Mouse (Mus musculus): ENCODE results near the gene Gm2956. TPM values are rescaled to one million over a fixed set of nuclear protein-coding genes. Genes with fewer than 3 reads are reported as not detected.
A peak's percentile ranks its signal among the peaks of the same experiment; 100 is the strongest.
"Not testable (repeated sequence)": the region's sequence is repeated elsewhere in the genome, so short reads cannot be mapped to it uniquely, and the experiment has no call there.

The Gm2956 gene
- polyA plus RNA-seq (2012; rRNA removed), result 0.18 and 0.38 TPM in 2 replicates

DNA sequence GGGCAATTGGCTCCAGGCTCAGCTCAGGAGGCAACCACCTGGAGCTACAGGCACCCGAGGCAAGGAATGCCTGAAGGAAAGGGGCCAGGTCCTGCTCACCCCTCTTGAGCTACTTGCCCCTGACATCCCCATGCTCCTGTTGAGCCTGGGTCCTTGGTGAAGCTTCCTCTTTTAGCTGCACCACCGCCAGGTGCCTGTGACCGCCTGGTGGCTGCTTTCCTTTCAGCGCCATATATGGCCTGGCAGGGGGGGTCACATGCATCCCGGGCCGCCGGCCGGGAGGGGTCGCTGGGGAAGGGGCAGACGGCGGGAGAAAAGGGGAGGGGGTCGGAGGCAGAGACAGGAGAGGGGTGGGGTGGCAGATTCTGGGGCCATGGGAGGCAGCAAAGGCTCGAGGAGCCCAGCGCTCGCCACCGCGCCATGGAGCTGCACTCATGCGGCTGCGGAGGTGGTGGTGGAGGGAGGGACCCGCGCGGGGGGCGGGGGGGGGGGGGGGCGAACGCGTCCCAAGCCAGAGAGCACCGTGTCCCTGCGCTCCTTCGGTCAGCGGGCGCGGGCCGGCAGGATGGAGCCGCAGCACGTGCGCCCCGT lies at the start of gene Gm2956:
Gene Gm2956 (plus strand): TSS at position 541 of the 591 bp plus-strand sequence.
- not testable (repeated sequence) for DNase-seq (ENCODE audit: low read depth)

DNA sequence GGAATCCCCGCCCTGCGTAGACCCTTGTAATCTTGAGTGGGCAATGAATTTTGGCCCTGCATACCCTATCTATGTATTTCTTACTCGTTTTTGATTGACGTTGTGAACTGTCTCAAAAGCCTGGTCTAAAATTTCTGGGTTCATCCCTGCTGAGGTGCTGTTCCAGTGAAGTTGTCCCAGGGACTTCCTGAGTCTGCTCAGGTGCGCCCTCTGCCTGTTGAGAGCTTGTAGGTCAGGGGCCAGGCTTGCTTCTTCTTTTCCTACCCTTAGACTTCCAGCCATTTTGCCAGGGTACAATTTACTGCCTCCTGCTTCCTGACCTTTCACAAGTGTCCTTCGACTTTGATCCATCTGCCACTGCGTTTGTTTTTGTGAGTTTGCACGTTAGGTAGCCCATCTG lies 979 bp downstream of the Gm2956 start:
- not testable (repeated sequence) for DNase-seq (ENCODE audit: low read depth)

DNA sequence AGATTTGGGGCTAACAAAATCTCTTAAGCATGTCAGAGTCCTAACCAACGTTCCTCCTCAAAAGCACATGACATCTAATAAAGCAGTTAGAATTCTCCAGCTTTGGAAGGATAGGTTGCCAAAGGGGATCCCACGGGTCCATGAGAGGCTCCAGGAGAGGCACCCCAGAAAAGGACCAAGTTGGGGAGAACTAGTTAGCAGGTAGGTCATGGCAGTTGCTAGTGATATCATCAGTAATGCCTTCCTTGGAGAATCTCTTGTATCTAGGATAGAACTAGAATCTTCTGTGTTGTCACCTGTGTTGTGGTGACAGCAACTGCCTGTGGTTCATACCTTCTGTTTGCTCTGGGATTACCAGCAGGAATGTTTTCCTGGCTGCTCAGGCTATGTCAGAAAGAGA lies 62.4 kb downstream of the Gm2956 start, which contains the start of gene Gm10413:
Gene Gm10413 (plus strand): TSS at position 301 of the 400 bp plus-strand sequence.
- not testable (repeated sequence) for DNase-seq (ENCODE audit: low read depth)

More for the DNA sequence above, 979 bp downstream of the Gm2956 start:
- TF ChIP-seq CTCF (IDR thresholded peaks at IDR 0.05; ENCODE audit: borderline replicate concordance, extremely low read depth, insufficient read depth, insufficient read length), result peak; percentile 49; the same call in 1 of the 2 replicates

Other genes starting within 250 kb of the Gm2956 start
- gene Gm10340, start 198.6 kb upstream of the Gm2956 start, polyA plus RNA-seq (2012; rRNA removed), result 0.20 TPM in 1 of 2 replicates, not detected in the other
- gene Gm5795, start 144.4 kb upstream of the Gm2956 start, polyA plus RNA-seq (2012; rRNA removed), result 0.44 and 0.45 TPM in 2 replicates
- gene D830030K20Rik, start 124.1 kb upstream of the Gm2956 start, polyA plus RNA-seq (2012; rRNA removed), result 9.2 and 11.6 TPM in 2 replicates
- gene Gm10413, start 62.5 kb downstream of the Gm2956 start, polyA plus RNA-seq (2012; rRNA removed), result not detected in 2 replicates
- gene Gm10409, start 80.0 kb downstream of the Gm2956 start, polyA plus RNA-seq (2012; rRNA removed), result 6.1 and 6.5 TPM in 2 replicates
- 9.0 and 9.1 TPM in 2 replicates for gene Gm3005, start 95.5 kb downstream of the Gm2956 start, polyA plus RNA-seq (2012; rRNA removed)
- not detected in 2 replicates for gene Gm10408, start 116.8 kb downstream of the Gm2956 start, polyA plus RNA-seq (2012; rRNA removed)

Data from brain, embryonic 14.5 days (tissue).